Mouse (Mus musculus) A20 (cell line): ENCODE data around the gene Ndufb3.
"Not testable (repeated sequence)": the region's sequence is repeated elsewhere in the genome, so short reads cannot be mapped to it uniquely, and the experiment has no call there.

Source experiments
- DNase-seq: peaks from one replicate; pipeline ENCODE4 v3.0.0-alpha.2; 2011; ENCODE audit warnings: low read depth, low spot score

Ndufb3 gene

GRCm38 (mm10) chr1:58617076-58617475, 30.9 kb downstream of the Ndufb3 start:
- no peak for DNase-seq

GRCm38 (mm10) chr1:58617978-58618668, 31.9 kb downstream of the Ndufb3 start:
- peak; percentile 45 for DNase-seq

DNA sequence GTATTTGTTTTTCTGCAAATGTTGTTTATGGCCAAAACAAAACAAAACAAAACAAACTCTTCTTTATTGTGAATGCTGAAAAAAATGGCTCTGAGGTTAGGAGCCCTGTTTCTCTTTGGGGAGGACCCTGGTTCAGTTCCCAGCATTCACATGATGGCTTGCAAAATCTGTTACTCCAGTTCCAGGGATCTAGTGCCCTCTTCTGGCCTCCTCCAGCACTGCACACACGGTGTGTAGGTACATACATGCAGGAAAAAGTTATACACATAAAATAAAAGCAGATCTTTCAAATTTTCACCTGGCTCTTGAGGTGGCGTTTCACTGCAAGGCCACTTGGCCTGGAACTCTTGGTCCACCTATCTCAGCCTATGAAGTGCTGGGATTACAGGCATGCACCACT, 32.6 kb downstream of the Ndufb3 start:
- DNase-seq: no peak

DNA sequence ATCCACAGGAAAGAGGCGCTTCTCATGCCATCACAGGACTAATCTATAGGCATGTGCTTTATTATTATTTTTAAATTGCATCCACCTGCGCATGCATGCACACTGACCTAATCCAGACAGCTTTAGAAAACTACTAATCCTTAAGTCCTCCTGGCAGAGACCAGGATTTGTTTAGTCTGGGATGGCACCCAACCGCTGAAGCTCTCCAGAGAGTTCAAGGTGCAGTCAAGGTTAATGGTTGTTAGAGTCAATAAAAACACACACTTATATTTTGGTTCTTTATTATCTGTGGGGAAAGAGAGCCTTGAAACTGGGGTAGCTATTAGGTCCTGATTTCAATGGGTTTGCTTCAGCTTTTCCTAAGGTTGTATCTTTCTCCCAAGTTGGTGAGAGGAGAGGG, 35.1 kb downstream of the Ndufb3 start:
- DNase-seq: no peak

GRCm38 (mm10) chr1:58621996-58622748, 36.0 kb downstream of the Ndufb3 start:
- DNase-seq: no peak

DNA sequence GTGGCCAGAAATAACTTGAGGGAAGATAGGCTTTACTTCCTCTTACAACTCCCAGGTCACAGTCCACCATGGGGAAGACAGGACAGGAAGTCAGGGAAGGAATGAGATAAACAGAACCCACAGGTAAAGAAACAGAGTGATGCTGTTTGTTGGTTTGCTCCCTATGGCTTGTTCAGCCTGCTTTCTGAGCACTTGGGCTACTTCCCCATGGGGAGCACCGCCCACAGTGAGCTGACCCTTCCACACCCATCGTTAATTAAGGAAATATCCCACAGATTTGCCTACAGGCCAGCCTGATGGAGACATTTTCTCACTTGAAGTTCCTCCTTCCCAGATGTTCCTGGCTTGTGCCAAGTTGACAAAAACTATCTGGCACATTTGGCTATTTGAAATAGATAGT, 42.7 kb downstream of the Ndufb3 start:
- not testable (repeated sequence) for DNase-seq
